Mouse (Mus musculus) MEL (cell line): ENCODE measurements around the gene Tnfsf15. TPM values are rescaled to one million over a fixed set of nuclear protein-coding genes. Genes with fewer than 3 reads are reported as not detected.

Experiments
- DNase-seq: peaks from one replicate; pipeline ENCODE4 v3.0.0; 2011; ENCODE audit warnings: low read depth, low spot score
- H3K27ac ChIP-seq: 2 replicates; pipeline ENCODE4 v1.5.1; 2012; ENCODE audit warnings: low read depth, mild to moderate bottlenecking, control low read depth, low read length, moderate library complexity; ENCODE audit not compliant: control insufficient read depth
- H3K27me3 ChIP-seq, 2 experiments: fragments of 150-350 bp in 1 of 2; sonication (generic) in 1 of 2; 2 replicates each; pipeline ENCODE4 v1.6.1; 2012; ENCODE audit warnings: low read length in 2 of 2, mild to moderate bottlenecking in 2 of 2, improper control_type of control experiment in 1 of 2, moderate library complexity in 1 of 2; ENCODE audit not compliant: insufficient read depth in 2 of 2, control insufficient read depth in 1 of 2
- H3K36me3 ChIP-seq, 2 experiments: 2 replicates each; pipeline ENCODE4 v1.6.1; 2012 to 2014; ENCODE audit warnings: low read length in 2 of 2, improper control_type of control experiment in 1 of 2, inconsistent platforms in 1 of 2, mild to moderate bottlenecking in 1 of 2; ENCODE audit not compliant: insufficient read depth in 2 of 2, control insufficient read depth in 1 of 2
- H3K4me1 ChIP-seq, 2 experiments: fragments of 150-350 bp in 1 of 2; sonication (generic) in 1 of 2; 2 replicates each; pipeline ENCODE4 v1.6.1; 2012; ENCODE audit warnings: low read length in 2 of 2, improper control_type of control experiment in 1 of 2, mild to moderate bottlenecking in 1 of 2; ENCODE audit not compliant: insufficient read depth in 2 of 2, control insufficient read depth in 1 of 2
- H3K4me3 ChIP-seq, 2 experiments: fragments of 150-350 bp in 1 of 2; sonication (generic) in 1 of 2; 2 replicates each; pipeline ENCODE4 v1.5.1; 2012; ENCODE audit warnings: low read depth in 2 of 2, low read length in 2 of 2, mild to moderate bottlenecking in 2 of 2, moderate library complexity in 2 of 2, control low read depth in 1 of 2, improper control_type of control experiment in 1 of 2; ENCODE audit not compliant: control insufficient read depth in 1 of 2, insufficient read depth in 1 of 2
- H3K79me2 ChIP-seq: 2 replicates; pipeline ENCODE4 v1.6.1; 2012; ENCODE audit warnings: mild to moderate bottlenecking, low read length, moderate library complexity; ENCODE audit not compliant: control insufficient read depth, poor library complexity, insufficient read depth
- H3K9ac ChIP-seq: 2 replicates; pipeline ENCODE4 v1.6.1; 2012; ENCODE audit warnings: low read depth, mild to moderate bottlenecking, control low read depth, low read length, moderate library complexity; ENCODE audit not compliant: control insufficient read depth, poor library complexity, severe bottlenecking
- H3K9me3 ChIP-seq: fragments of 150-350 bp; sonication (generic); replicated peaks from 2 replicates; pipeline ENCODE4 v1.6.1; 2012; ENCODE audit warnings: mild to moderate bottlenecking, low read length, improper control_type of control experiment, moderate library complexity; ENCODE audit not compliant: insufficient read depth
- BHLHE40 ChIP-seq: IDR thresholded peaks from 2 replicates; pipeline ENCODE4 v1.6.1; 2012; ENCODE audit warnings: low read depth, mild to moderate bottlenecking, inconsistent platforms, low read length, improper control_type of control experiment, borderline replicate concordance
- CTCF ChIP-seq, 3 experiments: IDR thresholded peaks in 2 of 3; conservative IDR thresholded peaks in 1 of 3; 2 replicates each; pipeline ENCODE4 v1.5.1; 2011 to 2012; ENCODE audit warnings: low read length in 3 of 3, low read depth in 2 of 3, mild to moderate bottlenecking in 2 of 3, improper control_type of control experiment in 1 of 3, inconsistent platforms in 1 of 3, mixed read lengths in 1 of 3, moderate library complexity in 1 of 3; ENCODE audit not compliant: control insufficient read depth in 1 of 3, insufficient read depth in 1 of 3, poor library complexity in 1 of 3, severe bottlenecking in 1 of 3
- E2F4 ChIP-seq: IDR thresholded peaks from 2 replicates; pipeline ENCODE4 v1.6.1; 2011; ENCODE audit warnings: low read depth, low read length, improper control_type of control experiment, borderline replicate concordance
- ELF1 ChIP-seq: IDR thresholded peaks from 2 replicates; pipeline ENCODE4 v1.6.1; 2014; ENCODE audit warnings: low read depth, mild to moderate bottlenecking, inconsistent platforms, low read length, improper control_type of control experiment, moderate library complexity
- EP300 ChIP-seq, 2 experiments: IDR thresholded peaks; 2 replicates each; pipeline ENCODE4 v1.6.1; 2011; ENCODE audit warnings: improper control_type of control experiment in 2 of 2, low read length in 2 of 2, low read depth in 1 of 2, mild to moderate bottlenecking in 1 of 2
- GATA1 ChIP-seq: IDR thresholded peaks from 2 replicates; pipeline ENCODE4 v1.6.1; 2011; ENCODE audit warnings: low read depth, low read length, improper control_type of control experiment
- MAFK ChIP-seq: IDR thresholded peaks from 2 replicates; pipeline ENCODE4 v1.6.1; 2011; ENCODE audit warnings: low read depth, mild to moderate bottlenecking, low read length, improper control_type of control experiment, borderline replicate concordance
- MAX ChIP-seq: IDR thresholded peaks from 2 replicates; pipeline ENCODE4 v1.6.1; 2011; ENCODE audit warnings: low read length, improper control_type of control experiment
- MAZ ChIP-seq: IDR thresholded peaks from 2 replicates; pipeline ENCODE4 v1.6.1; 2012; ENCODE audit warnings: low read depth, mild to moderate bottlenecking, inconsistent platforms, low read length, improper control_type of control experiment
- MEF2A ChIP-seq: IDR thresholded peaks from 2 replicates; pipeline ENCODE4 v1.6.1; 2014; ENCODE audit warnings: low read depth, mild to moderate bottlenecking, inconsistent platforms, low read length, improper control_type of control experiment; ENCODE audit not compliant: poor library complexity, insufficient replicate concordance, severe bottlenecking; ENCODE audit errors: extremely low read depth
- MXI1 ChIP-seq: IDR thresholded peaks from 2 replicates; pipeline ENCODE4 v1.6.1; 2011; ENCODE audit warnings: mild to moderate bottlenecking, low read depth, low read length, improper control_type of control experiment
- NELFE ChIP-seq: IDR thresholded peaks from 2 replicates; pipeline ENCODE4 v1.6.1; 2011; ENCODE audit warnings: low read depth, low read length, improper control_type of control experiment
- NRF1 ChIP-seq: IDR thresholded peaks from 2 replicates; pipeline ENCODE4 v1.6.1; 2014; ENCODE audit warnings: low read depth, mild to moderate bottlenecking, inconsistent platforms, low read length, improper control_type of control experiment, moderate library complexity; ENCODE audit not compliant: poor library complexity, insufficient read depth, severe bottlenecking
- POLR2A ChIP-seq, 2 experiments: IDR thresholded peaks; 2 replicates each; pipeline ENCODE4 v1.6.1; 2011 to 2012; ENCODE audit warnings: low read length in 2 of 2, mild to moderate bottlenecking in 2 of 2, control low read depth in 1 of 2, improper control_type of control experiment in 1 of 2, low read depth in 1 of 2, moderate library complexity in 1 of 2; ENCODE audit not compliant: control insufficient read depth in 1 of 2, insufficient read depth in 1 of 2, poor library complexity in 1 of 2
- POLR2AphosphoS2 ChIP-seq: IDR thresholded peaks from 2 replicates; pipeline ENCODE4 v1.6.1; 2011; ENCODE audit warnings: low read length, improper control_type of control experiment
- POLR2AphosphoS5 ChIP-seq: IDR thresholded peaks from 2 replicates; pipeline ENCODE4 v1.6.1; 2012; ENCODE audit warnings: low read depth, borderline replicate concordance, mild to moderate bottlenecking, inconsistent platforms, low read length, moderate library complexity, mixed read lengths
- RCOR1 ChIP-seq: IDR thresholded peaks from 2 replicates; pipeline ENCODE4 v1.6.1; 2012; ENCODE audit warnings: low read depth, mild to moderate bottlenecking, inconsistent platforms, low read length, improper control_type of control experiment
- TAL1 ChIP-seq: IDR thresholded peaks from 2 replicates; pipeline ENCODE4 v1.6.1; 2012; ENCODE audit warnings: mild to moderate bottlenecking, inconsistent platforms, low read length, moderate library complexity, mixed read lengths
- TBP ChIP-seq: IDR thresholded peaks from 2 replicates; pipeline ENCODE4 v1.8.0; 2011; ENCODE audit warnings: low read depth, low read length, improper control_type of control experiment
- UBTF ChIP-seq: IDR thresholded peaks from 2 replicates; pipeline ENCODE4 v1.6.1; 2012; ENCODE audit warnings: low read depth, mild to moderate bottlenecking, inconsistent platforms, low read length, improper control_type of control experiment, moderate library complexity, borderline replicate concordance; ENCODE audit not compliant: insufficient read depth
- USF2 ChIP-seq, 2 experiments: IDR thresholded peaks; 2 replicates each; pipeline ENCODE4 v1.6.1; 2011 to 2012; ENCODE audit warnings: improper control_type of control experiment in 2 of 2, low read length in 2 of 2, borderline replicate concordance in 1 of 2, inconsistent platforms in 1 of 2, low read depth in 1 of 2, mild to moderate bottlenecking in 1 of 2; ENCODE audit not compliant: insufficient read depth in 1 of 2
- ZC3H11A ChIP-seq: IDR thresholded peaks from 2 replicates; pipeline ENCODE4 v1.6.1; 2012; ENCODE audit warnings: low read depth, mild to moderate bottlenecking, inconsistent platforms, low read length, improper control_type of control experiment
- ZKSCAN1 ChIP-seq: IDR thresholded peaks from 2 replicates; pipeline ENCODE4 v1.6.1; 2012; ENCODE audit warnings: low read depth, mild to moderate bottlenecking, inconsistent platforms, low read length, improper control_type of control experiment, moderate library complexity
- polyA plus RNA-seq, 2 experiments: library from polyadenylated mRNA; stranded (reverse) in 1 of 2; unstranded in 1 of 2; fragments of >175 nt in 1 of 2; fragments of >200 nt in 1 of 2; gene quantifications; 2 replicates each; pipeline versions ENCODE4 v1.2.1 to v1.2.4; 2012; ENCODE audit warnings: low replicate concordance in 2 of 2, low read depth in 1 of 2; ENCODE audit not compliant: insufficient read length in 2 of 2, insufficient read depth in 1 of 2, missing spikeins in 1 of 2
- total RNA-seq: library from RNA; depleted of rRNA; stranded (reverse); fragments of 300-350 nt; gene quantifications from 2 replicates; pipeline ENCODE4 v1.2.3, GENCODE M21; 2012

Tnfsf15 gene
- total and polyA plus RNA-seq, 3 experiments, result not detected

DNA sequence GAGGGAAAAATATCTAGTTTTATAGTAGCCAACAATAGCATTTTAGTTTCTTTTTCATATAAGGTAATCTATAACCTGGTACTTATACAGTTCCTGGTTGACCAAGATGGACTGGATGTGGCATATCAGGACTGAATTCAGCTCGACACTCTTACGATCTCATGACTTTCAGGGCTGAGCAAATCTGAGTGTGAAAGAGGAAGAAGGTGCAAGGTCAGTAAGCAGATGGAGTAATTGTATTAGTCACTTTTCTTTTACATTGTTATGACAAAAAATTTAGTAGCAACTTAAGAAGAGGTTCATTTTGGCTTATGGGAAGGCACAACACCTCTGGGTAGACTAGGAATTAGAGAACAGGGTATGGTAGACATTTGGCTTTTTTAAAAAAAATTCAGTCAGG is 20.1 kb upstream of the Tnfsf15 start:
- Histone ChIP-seq H3K27me3 (no peaks in the 10 kb centered on the region; a peak in 1 of 4 replicates), H3K9me3 (no peaks in the 10 kb centered on the region), H3K4me1 (no peaks in the 10 kb centered on the region), H3K4me3 (no peak overlapping the region), H3K9ac (no peak overlapping the region), H3K27ac (no peak overlapping the region), H3K36me3 (no peaks in the 10 kb centered on the region), H3K79me2 (no peaks in the 10 kb centered on the region)
- DNase-seq, result no peak
- TF ChIP-seq UBTF (no peak), EP300 (IDR thresholded peaks at IDR 0.05; ENCODE audit: low read depth in 1 of 2, low read length in 2 of 2) (no peak), TBP (no peak), BHLHE40 (no peak), TAL1 (no peak), POLR2AphosphoS5 (no peak), CTCF (IDR thresholded peaks at IDR 0.05 in 2 of 3, conservative IDR thresholded peaks at IDR 0.05 in 1 of 3; ENCODE audit: control insufficient read depth in 1 of 3, insufficient read depth in 1 of 3, low read depth in 2 of 3, low read length in 3 of 3, poor library complexity in 1 of 3, severe bottlenecking in 1 of 3) (no peak), NRF1 (no peak), ZKSCAN1 (no peak), POLR2A (IDR thresholded peaks at IDR 0.05; ENCODE audit: control insufficient read depth in 1 of 2, insufficient read depth in 1 of 2, low read depth in 1 of 2, low read length in 2 of 2, poor library complexity in 1 of 2) (no peak), ELF1 (no peak), MAZ (no peak), MAFK (no peak), MXI1 (no peak), USF2 (IDR thresholded peaks at IDR 0.05; ENCODE audit: borderline replicate concordance in 1 of 2, insufficient read depth in 1 of 2, low read depth in 1 of 2, low read length in 2 of 2) (no peak), MEF2A (no peak), ZC3H11A (no peak)

DNA sequence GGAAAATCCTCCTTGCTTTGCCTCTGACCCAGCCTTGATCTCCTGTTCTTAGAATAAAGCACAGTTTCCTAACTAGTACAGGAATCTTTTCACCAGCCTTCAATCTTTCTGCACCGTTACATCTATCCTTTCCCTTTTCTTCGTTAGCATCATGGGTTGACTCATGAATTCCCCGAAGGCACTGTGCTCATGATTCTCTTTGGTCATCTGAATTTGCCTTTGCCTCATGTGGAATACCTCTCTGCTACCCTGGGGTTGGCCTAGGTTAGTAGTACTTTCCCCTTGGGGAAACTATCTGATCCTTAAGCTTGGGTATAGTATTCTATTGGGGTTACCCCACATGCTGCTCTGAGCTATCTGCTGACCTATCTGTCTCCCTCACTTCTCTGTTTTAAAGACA is 15.0 kb upstream of the Tnfsf15 start:
- TF ChIP-seq RCOR1, result no peak
- TF ChIP-seq NELFE, result no peak
- no peak for TF ChIP-seq POLR2AphosphoS2
- no peak for TF ChIP-seq CTCF (IDR thresholded peaks at IDR 0.05 in 2 of 3, conservative IDR thresholded peaks at IDR 0.05 in 1 of 3; ENCODE audit: control insufficient read depth in 1 of 3, insufficient read depth in 1 of 3, low read depth in 2 of 3, low read length in 3 of 3, poor library complexity in 1 of 3, severe bottlenecking in 1 of 3)
- TF ChIP-seq E2F4, result no peak
- no peak for TF ChIP-seq GATA1
- no peak for TF ChIP-seq POLR2A (IDR thresholded peaks at IDR 0.05; ENCODE audit: control insufficient read depth in 1 of 2, insufficient read depth in 1 of 2, low read depth in 1 of 2, low read length in 2 of 2, poor library complexity in 1 of 2)
- no peak for TF ChIP-seq ELF1
- no peak for TF ChIP-seq ZKSCAN1
- TF ChIP-seq MAX, result no peak
- no peak for TF ChIP-seq BHLHE40
- no peaks in the 10 kb centered on the region for H3K4me1 ChIP-seq
- H3K27ac ChIP-seq, result no peak overlapping the region
- H3K9ac ChIP-seq, result no peak overlapping the region
- H3K27me3 ChIP-seq, result no peaks in the 10 kb centered on the region; a peak in 1 of 4 replicates
- no peaks in the 10 kb centered on the region for H3K9me3 ChIP-seq
- no peaks in the 10 kb centered on the region for H3K79me2 ChIP-seq
- no peak for DNase-seq
- H3K36me3 ChIP-seq, result no peaks in the 10 kb centered on the region
- no peak overlapping the region for H3K4me3 ChIP-seq
